Mouse (Mus musculus) effector memory CD4-positive, alpha-beta T cell, adult 7 months (primary cell): ENCODE results near the gene Sele. TPM values are rescaled to one million over a fixed set of nuclear protein-coding genes. Genes with fewer than 3 reads are reported as not detected.

Experiments used
- polyA plus RNA-seq: library from polyadenylated mRNA; unstranded; fragments of 100-300 nt; shearing (Covaris generic); gene quantifications from one replicate; pipeline ENCODE4 v1.2.1, GENCODE M21; 2017

The Sele gene
- polyA plus RNA-seq = not detected

GRCm38 (mm10) chr1:164047934-164048333, at the start of gene Sele:
Sele (plus strand) TSS chr1:164048234.

GRCm38 (mm10) chr1:164061925-164062324, 13.9 kb downstream of the Sele start, which contains the start of gene Sell:
Sell (plus strand) TSS chr1:164061982.

Other genes with a start within 250 kb of the Sele start
- gene Scyl3, start 119.1 kb upstream of the Sele start, polyA plus RNA-seq = 41.0 TPM
- 3.1 TPM for gene BC055324, start 53.4 kb upstream of the Sele start, polyA plus RNA-seq
- gene Mettl18, start 53.3 kb upstream of the Sele start, polyA plus RNA-seq = 7.3 TPM
- gene Sell, start 13.7 kb downstream of the Sele start, polyA plus RNA-seq = 4.4 TPM
- gene Selp, start 67.0 kb downstream of the Sele start, polyA plus RNA-seq = not detected
- gene F5, start 103.6 kb downstream of the Sele start, polyA plus RNA-seq = not detected
- 10.7 TPM for gene Slc19a2, start 200.8 kb downstream of the Sele start, polyA plus RNA-seq
- gene Ccdc181, start 227.4 kb downstream of the Sele start, polyA plus RNA-seq = 4.0 TPM